Mouse (Mus musculus): Measurements from ENCODE around the gene Ms4a18. TPM values are rescaled to one million over a fixed set of nuclear protein-coding genes. Genes with fewer than 3 reads are reported as not detected.

Gene Ms4a18
- total RNA-seq (2022) = not detected

DNA sequence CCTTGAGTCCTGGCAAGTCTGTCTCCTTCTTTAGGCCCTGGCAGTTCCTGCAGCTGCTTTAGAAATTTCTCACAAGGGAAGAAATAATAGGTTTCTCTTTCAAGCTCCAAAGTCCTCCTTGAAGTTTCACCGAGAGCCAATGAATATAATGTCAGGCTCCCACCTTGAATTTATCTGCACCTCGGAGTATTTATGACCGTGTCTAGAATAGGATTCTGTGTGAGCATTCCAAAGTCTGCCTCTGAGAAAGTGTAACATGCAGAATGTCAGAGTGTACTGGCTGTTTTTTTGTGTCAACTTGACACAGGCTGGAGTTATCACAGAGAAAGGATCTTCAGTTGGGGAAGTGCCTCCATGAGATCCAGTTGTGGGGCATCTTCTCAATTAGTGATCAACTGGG is at the start of gene Ms4a18:
Ms4a18 (minus strand) TSS at position 141 of the 400 bp plus-strand sequence.
- DNase-seq (ENCODE audit: low spot score) = no peak

DNA sequence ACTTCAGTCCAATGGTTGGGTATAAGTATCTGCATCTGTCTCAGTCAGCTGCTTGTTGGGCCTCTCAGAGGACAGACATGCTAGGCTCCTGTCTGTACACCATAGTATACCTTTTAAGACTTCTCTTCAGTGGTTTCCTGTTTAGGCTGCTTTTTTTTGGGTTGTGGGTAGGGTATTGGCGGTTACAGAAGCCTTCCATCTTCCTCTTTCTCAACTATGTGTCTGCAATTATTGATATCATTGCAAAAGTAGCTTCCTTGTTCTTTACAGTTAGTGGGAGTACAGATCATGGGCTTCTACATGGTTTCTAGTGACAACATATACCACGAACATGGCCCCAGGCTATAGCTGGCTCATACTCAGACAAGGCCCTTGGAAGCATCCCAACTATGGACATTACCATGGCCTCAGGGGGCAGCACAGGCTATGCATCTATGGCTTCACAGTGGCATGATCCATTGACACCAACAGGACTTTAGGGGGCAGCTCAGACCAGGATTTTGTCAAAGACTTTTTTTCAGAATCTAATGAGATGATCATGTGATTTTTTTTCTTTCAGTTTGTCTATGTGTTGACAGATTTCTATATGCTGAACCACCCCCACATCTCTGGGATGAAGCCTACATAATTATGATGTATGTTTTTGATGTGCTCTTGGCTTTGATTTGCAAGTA is 47.5 kb upstream of the Ms4a18 start:
- DNase-seq (ENCODE audit: low spot score) = no peak

DNA sequence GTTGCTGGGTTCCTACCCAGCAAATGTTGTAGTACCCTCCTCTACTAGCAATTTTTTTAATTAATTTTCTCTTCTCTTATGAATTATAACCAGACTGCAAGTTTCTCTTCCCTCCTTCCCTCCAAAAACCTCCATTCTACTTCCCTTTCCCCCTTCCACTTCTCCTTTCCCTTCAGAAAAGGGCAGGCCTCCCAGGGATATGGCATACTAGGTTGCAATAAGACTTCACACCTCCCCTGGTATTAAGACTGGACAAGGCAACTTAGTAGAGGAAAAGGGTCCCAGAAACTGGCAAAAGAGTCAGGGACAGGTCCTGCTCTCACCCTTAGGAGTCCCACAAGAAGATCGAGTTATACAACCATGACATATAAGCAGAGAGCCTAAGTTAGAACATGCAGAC is 43.1 kb upstream of the Ms4a18 start:
- DNase-seq (ENCODE audit: low spot score) = no peak

DNA sequence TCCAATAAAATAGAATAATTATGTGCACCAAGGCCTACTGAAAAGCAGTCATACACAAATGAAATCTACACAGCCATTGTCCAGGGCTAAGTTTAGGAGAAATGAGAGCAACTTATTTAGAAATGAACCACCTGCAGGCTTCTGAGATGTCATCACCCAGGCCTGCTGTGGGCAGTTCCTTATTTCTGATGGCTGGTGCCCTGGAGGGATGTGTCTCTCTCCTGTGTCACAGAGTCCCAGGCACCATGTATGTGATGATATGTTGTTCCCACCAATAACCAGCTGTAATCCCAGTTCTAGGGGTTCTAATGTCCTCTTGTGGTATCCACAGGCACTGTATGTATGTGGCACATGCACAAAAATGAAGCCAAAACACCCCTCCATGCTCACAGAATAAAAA is 42.1 kb upstream of the Ms4a18 start:
- DNase-seq (ENCODE audit: low spot score) = no peak

DNA sequence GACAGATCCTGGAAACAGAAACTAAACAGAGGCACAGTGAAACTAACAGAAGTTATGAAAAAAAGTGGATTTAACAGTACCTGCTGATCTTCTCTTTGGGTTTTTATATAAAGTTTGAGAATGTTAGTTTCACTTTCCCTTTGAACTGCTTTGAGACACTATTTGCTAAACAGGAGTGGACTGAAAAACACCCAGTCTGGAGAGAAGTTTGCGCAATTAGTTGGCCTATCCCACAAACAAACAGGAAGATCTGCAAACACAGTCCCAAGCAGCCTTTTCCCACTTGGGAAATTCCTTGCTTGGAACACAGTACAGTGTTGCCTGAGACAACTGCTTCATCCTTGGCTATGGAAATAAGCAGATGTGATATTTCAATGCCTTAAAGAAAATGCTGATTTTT is 37.9 kb upstream of the Ms4a18 start:
- DNase-seq (ENCODE audit: low spot score) = peak; percentile 75

DNA sequence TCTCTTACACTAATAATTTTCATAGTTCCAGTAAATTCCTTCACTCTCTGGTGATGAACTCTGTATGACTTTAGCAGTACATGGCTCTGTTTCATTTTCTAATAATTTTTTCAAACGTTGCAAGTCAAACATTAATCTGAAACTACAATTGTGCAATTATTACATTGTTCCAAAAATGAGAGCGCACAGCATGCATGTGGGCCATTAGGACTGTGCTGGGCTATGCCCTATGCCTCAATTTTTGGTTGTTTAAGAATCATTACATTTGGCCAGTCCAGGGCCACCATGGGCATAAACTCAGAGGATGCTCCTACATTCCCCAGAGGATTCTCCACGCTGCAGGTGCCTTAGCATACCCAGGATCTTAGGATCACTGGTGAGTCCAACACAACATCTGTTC is 35.4 kb upstream of the Ms4a18 start:
- no peak for DNase-seq (ENCODE audit: low spot score)

DNA sequence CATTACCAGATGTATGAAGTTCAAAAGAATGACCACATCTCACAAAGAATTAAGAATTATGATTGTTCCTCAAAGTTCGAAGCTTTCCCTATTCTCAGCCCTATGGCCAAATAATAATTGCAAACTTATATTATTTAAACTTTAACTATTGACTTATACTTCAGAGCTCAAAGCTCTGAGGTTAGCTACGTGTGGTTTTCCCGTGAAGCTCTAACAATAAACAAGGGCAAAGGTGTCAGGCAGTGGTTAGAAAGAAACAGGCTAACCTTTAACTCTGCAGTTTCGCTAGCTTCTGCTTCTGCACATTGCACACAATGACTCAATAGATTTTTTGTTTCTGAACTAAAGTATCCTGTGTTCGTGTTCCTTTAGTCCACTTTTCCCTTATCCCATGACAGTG is 35.0 kb upstream of the Ms4a18 start:
- DNase-seq (ENCODE audit: low spot score) = no peak

DNA sequence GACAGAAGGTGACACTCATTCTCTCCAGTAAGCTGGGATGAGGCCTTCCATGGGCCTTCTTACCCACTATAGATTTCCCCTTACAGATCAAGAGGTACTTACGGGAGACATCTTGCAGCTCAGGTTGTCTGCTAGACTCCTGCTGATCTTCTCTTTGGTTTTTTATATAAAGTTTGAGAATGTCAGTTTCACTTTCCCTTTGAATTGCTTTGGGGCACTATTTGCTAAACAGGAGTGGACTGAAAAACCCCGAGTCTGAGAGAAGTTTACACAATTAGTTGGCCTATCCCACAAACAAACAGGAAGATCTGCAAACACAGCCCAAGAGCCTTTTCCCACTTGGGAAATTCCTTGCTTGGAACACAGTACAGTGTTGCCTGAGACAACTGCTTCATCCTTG is 32.5 kb upstream of the Ms4a18 start:
- DNase-seq (ENCODE audit: low spot score) = peak; percentile 68

DNA sequence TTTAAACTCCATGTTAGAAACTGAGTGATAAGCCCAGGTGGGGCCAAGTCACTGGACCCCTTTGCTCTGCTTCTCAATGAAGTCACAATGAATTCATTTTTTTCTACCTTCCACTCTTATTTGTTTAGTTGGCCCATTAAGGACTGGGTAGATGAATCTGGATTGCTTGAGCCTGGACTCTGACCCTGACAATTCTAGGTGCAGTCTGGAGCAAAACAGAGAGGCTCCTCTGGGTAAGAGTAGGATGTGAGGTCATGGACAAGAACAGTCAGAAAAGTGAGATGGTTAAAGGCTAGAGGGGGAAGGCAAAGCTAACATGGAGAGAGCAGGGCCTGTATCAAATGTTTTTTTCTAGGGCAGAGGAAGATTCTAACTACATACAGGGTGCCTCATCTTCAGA is 31.6 kb upstream of the Ms4a18 start:
- no peak for DNase-seq (ENCODE audit: low spot score)

DNA sequence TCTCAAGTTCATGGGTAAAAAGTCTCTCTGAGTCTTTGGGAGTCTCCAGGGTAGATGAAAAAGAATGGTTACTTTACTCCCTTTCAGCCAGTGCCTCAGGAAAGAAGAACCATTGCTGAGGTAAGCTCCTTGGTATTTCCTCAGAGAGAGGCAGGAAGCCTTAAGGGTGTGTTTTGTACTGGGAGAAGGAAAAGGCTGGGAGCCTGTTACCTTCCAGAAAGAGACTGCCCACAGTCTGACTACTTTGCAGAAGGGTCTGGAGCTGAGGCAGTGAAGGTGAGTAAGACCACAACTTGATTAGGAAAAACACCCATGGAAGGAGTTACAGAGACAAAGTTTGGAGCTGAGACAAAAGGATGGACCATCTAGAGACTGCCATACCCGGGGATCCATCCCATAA is 30.7 kb upstream of the Ms4a18 start:
- DNase-seq (ENCODE audit: low spot score) = peak; percentile 67

DNA sequence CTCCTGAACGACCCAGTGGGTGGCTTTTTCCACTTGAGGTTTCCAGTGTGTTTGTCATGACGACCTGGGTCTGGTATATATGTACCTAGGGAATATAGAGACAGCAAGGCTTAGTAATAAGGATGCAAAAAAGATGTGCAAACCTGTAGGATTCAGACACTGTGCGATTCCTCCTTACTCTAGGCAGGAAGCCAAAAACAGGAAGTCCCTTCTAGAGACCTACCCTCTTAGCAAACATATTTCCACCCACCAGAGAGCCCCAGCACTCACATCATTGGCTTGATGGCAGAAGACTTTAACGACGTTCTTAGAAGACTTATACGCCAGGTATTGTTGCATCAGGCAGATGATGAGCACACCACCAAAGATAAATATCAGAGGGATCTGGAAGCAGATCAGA is 30.2 kb upstream of the Ms4a18 start:
- no peak for DNase-seq (ENCODE audit: low spot score)

DNA sequence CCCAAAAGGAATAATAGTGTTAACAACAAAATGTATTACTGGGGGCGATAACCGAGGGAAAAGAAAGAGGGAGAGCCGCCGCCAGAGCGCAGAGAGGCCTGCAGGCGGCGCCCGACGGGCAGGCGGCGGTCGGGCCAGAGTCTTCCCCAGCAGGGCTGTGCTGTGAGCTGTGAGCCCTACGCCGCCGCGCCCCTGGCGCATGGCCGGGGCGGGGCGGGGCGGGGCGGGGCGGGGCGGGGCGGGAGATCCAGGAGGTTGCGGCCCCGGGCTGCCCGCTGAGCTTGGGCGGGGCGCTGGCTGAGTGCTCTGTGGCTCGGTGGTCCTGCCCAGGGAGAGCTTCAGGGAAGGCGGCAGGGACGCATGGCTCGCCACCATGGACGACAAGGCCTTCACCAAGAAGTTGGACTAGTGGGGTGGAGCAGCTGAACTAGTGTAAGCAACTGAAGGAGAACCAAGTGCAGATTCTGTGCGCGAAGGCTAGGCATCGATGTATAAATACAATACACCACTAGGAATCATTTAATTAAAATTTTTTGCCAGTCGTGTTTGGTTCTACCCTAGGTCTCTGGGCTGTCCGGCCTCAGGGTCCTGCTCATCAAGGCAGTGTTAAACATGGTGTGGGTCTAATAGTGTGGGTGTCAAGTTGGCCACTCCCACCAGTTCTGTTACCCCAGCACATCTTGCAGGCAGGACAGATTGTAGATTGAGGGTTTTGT is 27.3 kb upstream of the Ms4a18 start:
- DNase-seq (ENCODE audit: low spot score) = peak; percentile 50

DNA sequence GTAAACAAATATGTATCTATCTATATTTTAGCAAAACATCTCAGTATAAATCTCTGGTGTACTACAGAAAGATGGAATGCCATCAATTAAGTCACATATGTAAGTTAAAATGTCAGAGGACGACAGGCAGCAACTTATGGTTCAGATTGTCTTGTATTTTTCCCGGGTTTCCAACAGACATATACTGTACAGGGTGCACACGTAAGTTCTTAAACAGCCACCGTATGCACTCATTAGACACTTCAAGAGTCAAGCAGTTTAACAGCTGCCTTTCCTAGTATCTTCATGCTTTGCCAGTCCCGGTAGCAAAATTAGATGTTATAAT is 26.8 kb upstream of the Ms4a18 start:
- no peak for DNase-seq (ENCODE audit: low spot score)

DNA sequence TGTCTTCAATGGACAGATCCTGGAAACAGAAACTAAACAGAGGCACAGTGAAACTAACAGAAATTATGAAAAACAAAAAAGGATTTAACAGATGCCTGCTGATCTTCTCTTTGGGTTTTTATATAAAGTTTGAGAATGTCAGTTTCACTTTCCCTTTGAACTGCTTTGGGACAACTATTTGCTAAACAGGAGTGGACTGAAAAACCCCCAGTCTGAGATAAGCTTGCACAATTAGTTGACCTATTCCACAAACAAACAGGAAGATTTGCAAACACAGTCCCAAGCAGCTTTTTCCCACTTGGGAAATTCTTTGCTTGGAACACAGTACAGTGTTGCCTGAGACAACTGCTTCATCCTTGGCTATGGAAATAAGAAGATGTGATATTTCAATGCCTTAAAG is 19.7 kb upstream of the Ms4a18 start:
- no peak for DNase-seq (ENCODE audit: low spot score)

DNA sequence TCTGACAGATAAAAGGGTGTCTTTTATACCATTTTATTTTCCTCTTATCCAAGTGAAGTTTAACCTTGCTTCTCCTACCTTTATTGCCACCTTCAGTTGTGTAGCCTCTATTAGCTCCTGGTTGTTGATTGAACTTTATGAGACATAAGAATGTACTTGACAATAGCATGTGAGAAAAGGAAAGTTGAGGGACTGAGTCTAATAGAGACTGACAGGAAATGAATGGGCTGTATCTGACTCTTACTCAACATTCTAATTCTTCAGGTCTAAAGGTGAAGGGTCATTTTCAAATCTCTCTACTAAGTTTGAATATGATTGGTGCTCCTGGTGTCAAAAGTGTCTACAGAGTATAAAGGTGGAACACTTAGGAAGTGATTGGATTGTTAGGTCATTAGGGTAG is 4.6 kb upstream of the Ms4a18 start:
- DNase-seq (ENCODE audit: low spot score) = no peak

DNA sequence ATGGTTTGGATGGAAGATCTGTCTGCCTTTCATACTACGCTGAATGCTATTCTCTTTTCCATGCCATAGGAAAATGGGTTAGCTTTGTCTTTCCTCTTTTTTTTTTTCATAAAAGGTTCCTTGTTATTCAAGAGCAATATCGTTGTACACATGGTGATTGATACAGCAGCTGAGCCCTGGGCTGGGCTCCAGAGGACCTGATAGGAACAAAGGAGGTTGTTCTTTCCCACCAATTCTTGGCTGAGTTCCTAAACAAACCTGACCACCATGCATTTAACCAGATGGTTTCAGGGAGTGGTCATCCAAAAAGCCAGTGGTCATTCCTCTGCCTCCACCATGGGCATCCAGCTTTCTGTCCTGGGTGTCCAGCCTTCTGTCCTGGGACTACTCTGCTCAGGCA is 580 bp downstream of the Ms4a18 start:
- DNase-seq (ENCODE audit: low spot score) = peak; percentile 19

DNA sequence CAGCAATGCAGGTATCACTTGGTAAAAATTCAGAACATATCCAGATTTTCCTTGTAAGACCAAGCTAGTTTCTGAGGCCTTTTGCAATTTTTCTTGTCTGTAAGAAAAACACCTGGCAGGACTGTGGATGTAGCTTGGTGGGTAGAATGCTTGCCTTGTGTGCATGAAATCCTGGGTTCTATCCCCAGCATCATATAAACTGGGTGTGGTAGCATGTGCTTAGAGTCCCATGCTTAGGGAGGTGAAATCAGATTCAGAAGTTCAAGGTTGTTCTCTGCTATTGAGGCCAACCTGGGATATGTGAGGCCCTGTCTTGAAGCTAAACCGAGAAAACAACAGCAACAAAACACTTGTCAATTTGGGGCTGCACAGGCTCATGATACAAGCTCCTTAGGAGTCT is 1.8 kb downstream of the Ms4a18 start:
- no peak for DNase-seq (ENCODE audit: low spot score)

DNA sequence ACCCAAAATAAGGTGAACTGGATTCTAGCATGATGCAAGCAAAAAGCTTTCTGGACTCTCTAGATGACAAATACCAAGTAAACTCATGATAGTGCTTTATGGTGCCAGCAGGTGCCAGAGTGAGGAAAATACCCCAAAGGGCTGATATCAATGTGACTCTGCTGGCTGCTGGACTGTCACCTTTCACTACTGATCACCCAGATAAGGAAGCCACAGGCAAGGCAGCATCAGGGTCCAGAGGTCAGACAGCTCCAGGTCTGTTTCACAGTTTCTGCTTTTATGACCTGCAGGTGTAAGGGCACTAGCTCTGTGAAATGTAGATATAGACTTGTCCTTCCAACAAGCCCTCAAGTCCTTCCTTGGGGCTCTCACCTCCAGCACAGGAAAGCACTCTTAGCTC is 2.4 kb downstream of the Ms4a18 start:
- DNase-seq (ENCODE audit: low spot score) = no peak

DNA sequence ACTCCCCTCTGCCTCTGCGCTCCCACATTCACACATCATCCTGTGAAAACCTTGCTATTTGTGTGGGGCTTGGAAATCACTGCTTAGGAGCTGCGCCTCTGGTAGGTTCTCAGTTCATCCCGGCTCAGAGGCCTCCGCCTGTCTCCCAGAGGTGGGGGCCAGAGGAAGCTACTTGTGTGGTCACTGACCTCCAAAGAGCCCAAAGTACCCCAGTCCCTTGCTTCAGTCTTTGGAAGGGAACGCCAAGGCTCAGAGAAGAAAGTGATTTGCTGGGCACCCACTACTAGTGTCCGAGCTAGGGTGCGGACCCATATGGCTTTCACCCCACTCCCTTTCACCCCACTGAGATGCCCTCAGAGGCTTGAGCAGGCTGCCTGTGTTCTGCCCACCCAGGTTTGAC is 24.7 kb downstream of the Ms4a18 start, which contains the start of gene Ms4a15:
Ms4a15 (minus strand) TSS at position 101 of the 400 bp plus-strand sequence.
- DNase-seq (ENCODE audit: low spot score) = no peak

DNA sequence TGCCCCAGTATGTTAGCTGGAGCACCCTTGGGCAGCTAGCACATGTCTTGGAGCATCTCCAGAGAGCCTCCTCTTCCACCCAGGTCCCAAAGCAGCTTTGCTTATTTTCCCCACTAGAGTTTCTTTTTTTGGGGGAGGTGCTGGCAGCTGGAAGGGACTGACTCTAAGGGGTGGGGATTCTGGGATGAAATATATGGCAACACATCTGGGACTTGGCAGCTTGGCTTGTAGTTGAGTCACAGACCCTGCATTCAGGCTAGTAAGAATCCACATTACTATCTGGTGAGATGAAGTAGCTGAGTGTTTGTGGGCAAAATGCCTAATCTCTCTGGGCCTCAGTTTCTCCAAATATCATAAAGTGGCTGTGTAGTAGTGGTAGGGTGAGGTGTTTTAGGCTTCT is 25.9 kb downstream of the Ms4a18 start:
- no peak for DNase-seq (ENCODE audit: low spot score)

DNA sequence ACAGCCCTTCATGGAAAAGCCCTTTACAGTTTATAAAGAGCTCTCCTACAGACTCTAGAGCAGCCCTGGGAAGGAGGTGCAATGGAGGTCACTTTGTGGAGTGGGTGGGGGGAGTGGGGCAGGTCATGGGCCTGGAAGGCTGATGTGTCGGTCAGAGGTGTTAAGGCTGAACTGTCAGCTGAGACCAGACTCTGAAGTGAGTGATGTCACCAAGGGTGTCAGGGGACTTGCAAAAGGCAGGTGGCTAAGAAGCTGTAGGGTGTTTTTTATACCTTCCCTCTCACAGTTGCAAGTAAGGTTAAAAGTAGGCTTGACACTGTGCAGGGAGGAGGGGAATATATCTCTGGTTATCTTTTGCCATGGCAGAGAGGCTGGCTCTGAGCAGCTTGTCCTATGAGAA is 27.1 kb downstream of the Ms4a18 start:
- no peak for DNase-seq (ENCODE audit: low spot score)

DNA sequence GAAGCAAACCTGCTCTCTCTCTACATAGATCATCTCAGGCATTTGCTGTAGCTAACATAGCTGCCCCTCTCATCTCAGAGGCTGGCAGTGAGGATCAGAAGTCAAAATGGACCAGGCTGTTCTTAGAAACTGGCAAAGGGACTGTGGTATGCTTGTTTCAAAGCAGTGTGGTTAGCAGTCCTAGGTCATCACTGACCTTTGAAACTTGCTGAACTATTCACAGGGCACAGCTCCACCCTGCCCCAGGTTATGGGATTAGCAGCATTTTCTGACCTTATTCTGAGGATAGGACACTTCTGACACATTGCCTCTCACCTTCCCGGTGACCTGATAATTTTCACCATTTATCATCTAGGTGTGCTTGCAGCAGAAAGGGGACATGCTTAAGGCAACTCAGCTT is 29.3 kb downstream of the Ms4a18 start:
- DNase-seq (ENCODE audit: low spot score) = no peak

DNA sequence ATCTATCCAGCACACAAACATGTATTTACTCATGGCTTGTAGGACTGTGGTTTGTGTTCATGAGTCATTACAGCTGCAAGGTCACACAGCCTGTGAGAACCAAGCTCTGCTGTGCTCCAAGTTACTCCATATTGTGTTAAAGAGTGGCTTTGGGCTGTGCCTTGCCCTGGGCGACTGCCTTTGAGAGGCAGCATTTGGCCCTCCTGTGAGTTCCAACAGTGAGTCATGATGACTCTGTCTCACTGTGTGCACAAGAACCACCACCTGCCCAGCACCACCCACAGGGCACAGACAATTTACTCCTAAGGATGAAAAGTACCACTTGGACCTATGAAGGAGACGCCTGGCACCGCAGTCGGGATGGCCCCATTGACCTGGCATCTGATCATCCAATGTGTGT is 31.9 kb downstream of the Ms4a18 start:
- no peak for DNase-seq (ENCODE audit: low spot score)

DNA sequence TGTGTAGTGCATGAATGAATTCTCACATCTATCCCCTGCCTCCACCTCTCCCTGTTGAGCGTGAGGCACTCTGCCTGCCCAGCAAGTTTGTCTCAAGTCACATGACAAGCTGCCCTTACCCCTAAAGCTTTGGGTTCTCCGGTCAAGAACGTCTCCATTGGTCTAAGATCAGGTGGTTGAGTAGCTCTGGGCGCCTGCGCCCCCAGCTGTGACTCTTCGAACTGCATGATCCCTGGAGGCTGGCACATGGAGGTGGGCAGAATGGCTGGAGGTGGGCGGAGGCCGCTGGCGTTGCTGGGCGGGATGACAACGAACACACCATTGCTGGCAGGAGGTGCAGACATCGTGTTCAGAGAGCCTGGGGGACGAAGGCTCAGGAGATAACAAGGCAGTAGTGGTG is 33.3 kb downstream of the Ms4a18 start:
- DNase-seq (ENCODE audit: low spot score) = no peak

Measured in heart, adult 8-10 months (tissue).